Mouse (Mus musculus): Measurements from ENCODE around the gene Socs3.

Socs3 gene

DNA sequence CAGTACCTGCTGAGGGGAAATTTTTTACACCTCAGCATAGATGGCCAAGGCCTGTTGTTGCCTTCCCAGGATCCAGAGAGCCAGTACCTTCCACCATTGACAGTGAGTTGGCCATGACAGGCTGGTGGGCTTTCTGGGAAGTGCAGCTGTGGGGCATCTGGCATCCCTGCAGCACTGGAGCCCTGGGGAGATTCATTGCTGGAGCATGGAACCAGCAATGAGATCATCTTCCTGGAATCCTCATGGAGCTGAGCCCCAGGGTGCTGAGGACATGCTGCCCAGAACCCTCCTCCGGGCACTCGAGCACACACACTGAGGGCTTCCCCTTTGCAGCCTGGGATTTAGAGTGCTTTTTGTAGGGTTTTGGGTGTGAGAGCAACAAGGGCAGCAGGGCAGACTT is 25.4 kb upstream of the Socs3 start:
- no peak for DNase-seq (ENCODE audit: low spot score)

GRCm38 (mm10) chr11:117994250-117995057 is 24.6 kb upstream of the Socs3 start:
- no peak for DNase-seq (ENCODE audit: low spot score)

GRCm38 (mm10) chr11:117993190-117994175 is 23.6 kb upstream of the Socs3 start:
- no peak for DNase-seq (ENCODE audit: low spot score)

GRCm38 (mm10) chr11:117991502-117992470 is 21.9 kb upstream of the Socs3 start:
- DNase-seq (ENCODE audit: low spot score), result no peak

- DNase-seq (ENCODE audit: low spot score), result no peak
Measured at GRCm38 (mm10) chr11:117989926-117990325, 20.1 kb upstream of the Socs3 start.

DNA sequence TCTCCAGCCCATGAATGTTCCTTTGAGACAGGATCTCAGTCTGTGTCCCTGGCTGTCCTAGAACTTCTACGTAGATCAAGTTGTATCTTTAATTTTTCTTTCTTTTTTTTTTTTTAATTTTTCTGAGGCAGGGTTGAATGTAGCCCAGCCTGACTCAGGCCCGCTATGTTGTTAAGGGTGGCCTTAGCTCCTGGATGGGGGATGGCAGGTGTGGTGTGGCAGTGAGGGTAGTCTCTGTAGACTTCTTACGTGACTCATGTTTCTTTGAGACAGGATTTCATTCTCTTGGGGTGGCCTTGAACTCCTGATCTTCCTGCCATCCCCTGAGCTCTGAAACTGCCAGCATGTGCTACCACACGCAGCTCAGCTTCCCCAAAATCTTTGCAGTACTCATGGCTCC is 19.4 kb upstream of the Socs3 start:
- no peak for DNase-seq (ENCODE audit: low spot score)

DNA sequence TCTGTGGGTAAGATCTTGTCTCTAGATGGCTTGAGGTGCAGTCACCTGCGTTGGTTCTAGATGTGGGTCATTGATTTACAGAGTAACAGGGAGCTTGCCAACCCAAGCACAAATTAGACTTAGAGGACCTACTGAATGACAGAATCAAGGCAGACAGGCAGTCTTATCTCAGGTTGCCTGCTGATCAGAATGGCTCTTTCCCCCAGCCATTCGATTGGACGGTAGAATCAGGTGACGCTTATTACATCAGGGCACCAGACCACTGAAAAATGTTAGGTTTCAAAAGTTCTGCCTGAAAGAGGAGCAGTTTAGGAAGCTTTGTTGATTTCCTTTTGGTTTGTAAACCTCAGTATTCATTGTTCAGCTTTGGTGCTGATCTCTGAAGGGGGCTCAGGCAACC is 18.1 kb upstream of the Socs3 start:
- DNase-seq (ENCODE audit: low spot score), result no peak

GRCm38 (mm10) chr11:117987032-117987451 is 17.2 kb upstream of the Socs3 start:
- no peak for DNase-seq (ENCODE audit: low spot score)

- peak; percentile 93 for DNase-seq (ENCODE audit: low spot score)
Measured at GRCm38 (mm10) chr11:117986126-117987031, 16.5 kb upstream of the Socs3 start, which contains the start of gene Pgs1. Pgs1 (plus strand) TSS chr11:117986292.

DNA sequence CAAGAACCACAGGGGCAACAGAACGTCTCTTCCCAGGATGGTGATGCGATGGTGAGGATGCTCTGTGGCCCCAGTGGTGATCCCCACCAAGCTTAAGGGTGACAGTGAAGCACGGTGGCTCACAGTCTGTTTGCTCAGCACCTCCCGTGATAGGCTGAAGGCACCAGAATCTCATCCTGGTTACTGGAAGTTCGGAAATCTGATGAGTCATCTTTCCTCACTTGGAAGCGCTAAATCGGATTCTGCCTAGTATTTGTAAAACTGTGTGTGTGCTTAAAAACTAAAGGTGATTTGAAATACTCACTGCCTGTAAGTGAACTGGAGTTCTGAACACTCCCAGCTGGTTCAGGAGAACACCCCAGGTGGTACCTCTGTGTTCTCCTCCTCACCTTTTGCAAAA is 13.9 kb upstream of the Socs3 start:
- DNase-seq (ENCODE audit: low spot score), result no peak

- DNase-seq (ENCODE audit: low spot score), result no peak
Measured at GRCm38 (mm10) chr11:117982426-117982825, 12.6 kb upstream of the Socs3 start.

DNA sequence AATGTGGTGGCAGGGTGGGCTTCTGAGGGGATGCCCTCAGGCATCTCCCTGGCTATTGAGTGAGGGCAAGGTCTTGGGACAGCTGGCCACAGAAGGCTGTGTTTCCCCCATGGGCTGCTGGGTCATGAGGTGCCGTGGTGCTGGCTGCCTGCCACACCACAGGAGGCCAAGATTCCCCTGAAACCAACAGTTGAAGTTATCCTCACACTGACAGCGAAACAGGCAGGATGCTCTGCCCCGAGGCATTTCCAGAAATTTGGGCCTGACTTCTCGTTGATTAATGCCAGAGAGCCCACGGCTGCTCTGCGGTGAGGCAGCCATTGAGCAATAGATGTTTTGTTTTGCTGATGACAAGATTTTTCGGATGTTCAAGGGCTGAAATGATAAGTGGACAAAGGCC is 9.5 kb upstream of the Socs3 start:
- no peak for DNase-seq (ENCODE audit: low spot score)

DNA sequence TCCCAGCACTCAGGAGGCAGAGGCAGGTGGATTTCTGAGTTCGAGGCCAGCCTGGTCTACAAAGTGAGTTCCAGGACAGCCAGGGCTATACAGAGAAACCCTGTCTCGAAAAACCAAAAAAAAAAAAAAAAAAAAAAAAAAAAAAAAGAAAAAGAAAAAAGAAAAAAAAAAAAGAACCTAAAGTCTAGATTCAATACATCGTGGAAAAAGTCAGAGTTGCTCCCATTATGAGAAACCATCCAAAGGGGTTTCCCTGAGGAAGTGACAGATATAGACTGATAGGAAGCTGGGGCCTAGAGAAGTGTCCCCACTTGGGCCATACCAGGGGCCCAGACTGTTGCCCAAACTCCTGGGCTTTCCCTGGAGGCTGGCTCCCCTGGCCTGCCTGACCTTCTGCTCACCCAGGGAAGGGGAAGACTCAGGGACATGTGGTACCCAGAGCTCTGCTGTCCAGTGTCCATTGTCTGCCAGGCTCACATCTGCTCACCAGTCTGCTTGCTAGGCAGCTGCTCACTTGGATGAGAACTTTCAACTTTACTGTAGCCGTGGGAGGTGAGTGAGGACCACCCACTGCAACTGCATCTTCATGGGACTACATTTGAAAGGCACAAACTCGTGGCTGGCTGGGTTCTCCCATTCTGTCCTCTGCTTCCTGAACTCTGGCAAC is 8.0 kb upstream of the Socs3 start:
- no peak for DNase-seq (ENCODE audit: low spot score)

DNA sequence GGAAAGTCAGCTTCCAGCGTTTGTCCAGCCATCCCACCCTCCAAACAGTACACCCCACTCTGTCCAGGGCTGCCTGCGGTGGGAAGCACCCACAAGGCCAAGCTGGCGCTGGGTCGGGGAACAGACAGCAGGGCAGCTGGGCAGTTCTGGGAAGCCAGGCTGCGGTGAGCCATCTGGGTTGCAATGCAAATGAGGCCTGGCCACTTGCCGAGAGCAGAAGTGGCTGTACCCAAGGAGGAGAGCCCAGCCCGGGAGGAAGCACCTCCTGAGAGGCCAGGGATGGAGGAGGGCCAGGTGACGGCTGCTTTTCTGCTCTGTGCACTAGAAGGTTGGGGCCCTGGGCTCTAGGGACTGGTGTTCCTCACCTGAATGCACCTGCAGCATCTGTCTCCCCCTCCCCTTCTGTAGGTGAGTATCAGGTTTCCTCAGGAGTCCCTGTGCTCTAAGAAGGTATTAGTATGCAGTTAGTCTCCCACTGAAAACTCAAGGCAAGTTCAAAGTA is 6.3 kb upstream of the Socs3 start:
- DNase-seq (ENCODE audit: low spot score), result no peak

DNA sequence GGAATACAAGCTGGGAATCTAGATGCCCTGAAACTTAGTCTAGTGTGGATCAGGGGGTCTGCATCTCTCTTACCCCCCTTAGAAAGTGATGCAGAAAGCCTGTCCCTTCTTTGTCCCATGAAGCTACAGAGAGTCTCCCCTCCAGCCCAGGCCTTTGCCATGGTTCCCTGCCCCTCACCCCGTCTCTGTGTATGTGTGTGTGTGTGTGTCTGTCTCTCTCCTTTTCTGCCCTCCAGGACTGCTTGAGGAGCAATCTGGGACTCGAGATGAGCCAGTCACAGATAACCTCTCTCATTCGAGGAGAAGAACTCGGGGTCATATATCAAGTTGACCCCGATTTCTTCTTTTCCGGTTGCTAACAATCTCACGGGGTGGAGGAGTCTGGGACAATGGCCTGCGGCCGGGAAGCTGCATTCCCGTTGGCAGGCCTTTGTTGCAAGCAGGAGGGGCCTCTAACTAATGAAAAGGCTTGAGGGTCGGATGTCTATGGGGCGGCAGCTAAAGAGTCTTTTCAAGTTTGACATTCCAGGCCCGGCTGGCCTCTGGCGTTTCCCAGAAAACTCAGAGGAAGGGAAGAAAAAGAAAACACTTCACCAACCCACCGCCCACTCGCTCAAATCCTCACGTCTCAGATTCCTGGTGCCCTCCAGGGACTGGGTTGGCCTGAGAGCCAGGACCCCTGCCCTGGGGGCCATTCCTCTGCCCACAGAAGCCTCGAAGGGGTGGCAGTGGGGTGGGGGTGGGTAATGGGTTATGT is 5.5 kb upstream of the Socs3 start:
- no peak for DNase-seq (ENCODE audit: low spot score)

DNA sequence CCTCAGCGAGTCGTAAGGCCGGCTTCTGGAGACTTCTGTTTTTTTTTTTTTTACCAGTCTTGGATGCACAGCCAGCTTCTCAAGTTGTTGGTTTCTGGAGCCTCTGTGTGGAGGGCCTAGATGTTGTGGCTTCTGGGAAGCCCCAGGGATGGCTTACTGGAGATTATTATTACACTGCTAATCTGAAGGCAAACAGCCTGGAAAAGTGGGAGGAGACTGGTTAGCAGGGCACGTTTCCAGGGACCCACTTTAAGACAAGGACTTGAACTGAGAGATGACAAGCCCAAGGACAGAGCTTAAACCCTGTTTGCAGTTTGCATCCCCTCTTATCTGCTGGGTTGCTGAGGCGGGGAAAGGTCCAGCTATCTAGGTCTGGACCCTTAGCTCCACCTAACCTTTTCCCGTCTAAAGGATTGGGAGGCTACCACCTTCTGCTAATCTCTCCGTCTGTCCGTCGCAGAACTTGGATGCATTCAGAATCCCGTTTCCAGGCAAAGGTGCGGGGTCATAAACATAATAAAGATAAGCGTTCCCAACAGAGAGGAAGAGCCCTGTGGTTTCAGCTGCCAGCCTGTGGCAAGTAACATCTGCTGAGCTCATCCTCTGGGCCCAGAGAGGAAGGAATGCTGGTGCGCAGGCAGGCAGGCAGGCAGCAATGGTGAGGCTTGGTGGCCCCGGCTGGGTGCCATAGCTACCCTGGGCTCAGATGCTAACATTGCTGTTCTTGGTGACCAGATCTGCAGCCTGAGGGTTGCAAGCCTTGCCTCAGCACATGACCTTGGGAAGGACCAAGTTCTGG is 4.7 kb upstream of the Socs3 start:
- DNase-seq (ENCODE audit: low spot score), result no peak

- DNase-seq (ENCODE audit: low spot score), result no peak
Measured at GRCm38 (mm10) chr11:117973569-117973968, 3.7 kb upstream of the Socs3 start.

Data from testis, postnatal 10 days (tissue).